Mouse (Mus musculus): ENCODE results near the gene Krt17.
"Not testable (repeated sequence)": the region's sequence is repeated elsewhere in the genome, so short reads cannot be mapped to it uniquely, and the experiment has no call there.

- not testable (repeated sequence) for TF ChIP-seq POLR2A (IDR thresholded peaks at IDR 0.05; ENCODE audit: control insufficient read depth, low read depth, low read length); CTCF (IDR thresholded peaks at IDR 0.05; ENCODE audit: control insufficient read depth, insufficient read depth, insufficient replicate concordance, low read depth, low read length)
Observed at GRCm38 (mm10) chr11:100240272-100240671, 20.6 kb downstream of the Krt17 start.

Measured in testis, adult 2 months (tissue).